Mouse (Mus musculus): ENCODE results near the gene Neurog2. TPM values are rescaled to one million over a fixed set of nuclear protein-coding genes. Genes with fewer than 3 reads are reported as not detected.

The Neurog2 gene
- not detected in 2 replicates for polyA plus RNA-seq (2015; fragmentation: Nextera tagmentation; extraction: Ambion mirVana)

- H3K4me3 ChIP-seq (ENCODE audit: low read depth, low read length), result peak within 1 kb of the TSS; percentile 38
- no peak within 1 kb of the TSS for H3K27ac ChIP-seq (ENCODE audit: low read length)
- H3K9ac ChIP-seq (ENCODE audit: low read depth, low read length), result no peak within 1 kb of the TSS
- no peaks in the 10 kb centered on the region for H3K9me3 ChIP-seq (replicated peaks; ENCODE audit: control insufficient read depth, low read length)
- no peak for ATAC-seq (ENCODE audit: low read depth)
- H3K4me1 ChIP-seq (ENCODE audit: control insufficient read depth, low read depth, low read length), result peaks cover 22% of the 10 kb centered on the region
- H3K36me3 ChIP-seq (ENCODE audit: control insufficient read depth, insufficient read depth), result no peaks in the 10 kb centered on the region
- WGBS (ENCODE audit: insufficient replicate concordance), result under 1% methylated on average over 89 of the region's 92 CpGs
- peaks cover 88% of the 10 kb centered on the region for H3K27me3 ChIP-seq (ENCODE audit: control insufficient read depth, insufficient read depth, low read depth, low read length)
- H3K4me2 ChIP-seq (ENCODE audit: low read depth, low read length), result peak within 1 kb of the TSS; percentile 53
Measured at GRCm38 (mm10) chr3:127633080-127634032, at the start of gene Neurog2. Neurog2 (plus strand) TSS chr3:127633135.

- Histone ChIP-seq H3K27me3 (ENCODE audit: control insufficient read depth, insufficient read depth, low read depth, low read length) (no peaks in the 10 kb centered on the region), H3K4me1 (ENCODE audit: control insufficient read depth, low read depth, low read length) (no peaks in the 10 kb centered on the region), H3K27ac (ENCODE audit: low read length) (no peak overlapping the region), H3K4me3 (ENCODE audit: low read depth, low read length) (no peak overlapping the region), H3K9me3 (replicated peaks; ENCODE audit: control insufficient read depth, low read length) (no peaks in the 10 kb centered on the region), H3K9ac (ENCODE audit: low read depth, low read length) (no peak overlapping the region), H3K4me2 (ENCODE audit: low read depth, low read length) (no peak overlapping the region), H3K36me3 (ENCODE audit: control insufficient read depth, insufficient read depth) (peaks cover 20% of the 10 kb centered on the region)
- no peak for ATAC-seq (ENCODE audit: low read depth)
- WGBS (ENCODE audit: insufficient replicate concordance), result 74% methylated on average over 1 of the region's 1 CpGs
Measured at GRCm38 (mm10) chr3:127597136-127597535, 35.8 kb upstream of the Neurog2 start.

- Histone ChIP-seq H3K27ac (ENCODE audit: low read length) (no peak overlapping the region), H3K4me1 (ENCODE audit: control insufficient read depth, low read depth, low read length) (no peaks in the 10 kb centered on the region), H3K9me3 (replicated peaks; ENCODE audit: control insufficient read depth, low read length) (no peaks in the 10 kb centered on the region), H3K9ac (ENCODE audit: low read depth, low read length) (no peak overlapping the region), H3K4me2 (ENCODE audit: low read depth, low read length) (no peak overlapping the region), H3K27me3 (ENCODE audit: control insufficient read depth, insufficient read depth, low read depth, low read length) (no peaks in the 10 kb centered on the region), H3K36me3 (ENCODE audit: control insufficient read depth, insufficient read depth) (peaks cover 25% of the 10 kb centered on the region), H3K4me3 (ENCODE audit: low read depth, low read length) (no peak overlapping the region)
- ATAC-seq (ENCODE audit: low read depth), result no peak
- 72% methylated on average over 2 of the region's 2 CpGs for WGBS (ENCODE audit: insufficient replicate concordance)
Measured at GRCm38 (mm10) chr3:127608109-127608508, 24.8 kb upstream of the Neurog2 start.

- Histone ChIP-seq H3K27ac (ENCODE audit: low read length) (no peak overlapping the region), H3K9ac (ENCODE audit: low read depth, low read length) (no peak overlapping the region), H3K27me3 (ENCODE audit: control insufficient read depth, insufficient read depth, low read depth, low read length) (peaks cover 61% of the 10 kb centered on the region), H3K4me2 (ENCODE audit: low read depth, low read length) (peak overlapping the region; percentile 60), H3K36me3 (ENCODE audit: control insufficient read depth, insufficient read depth) (no peaks in the 10 kb centered on the region), H3K4me3 (ENCODE audit: low read depth, low read length) (peak overlapping the region; percentile 34), H3K9me3 (replicated peaks; ENCODE audit: control insufficient read depth, low read length) (no peaks in the 10 kb centered on the region), H3K4me1 (ENCODE audit: control insufficient read depth, low read depth, low read length) (peaks cover 5% of the 10 kb centered on the region)
- under 1% methylated on average over 36 of the region's 36 CpGs for WGBS (ENCODE audit: insufficient replicate concordance)
- ATAC-seq (ENCODE audit: low read depth), result peak; percentile 58; the same call in 1 of the 2 replicates
Measured at GRCm38 (mm10) chr3:127625296-127625695, 7.6 kb upstream of the Neurog2 start.

- H3K9me3 ChIP-seq (replicated peaks; ENCODE audit: control insufficient read depth, low read length), result no peaks in the 10 kb centered on the region
- no peak overlapping the region for H3K9ac ChIP-seq (ENCODE audit: low read depth, low read length)
- under 1% methylated on average over 28 of the region's 28 CpGs for WGBS (ENCODE audit: insufficient replicate concordance)
- peak overlapping the region; percentile 60 for H3K4me2 ChIP-seq (ENCODE audit: low read depth, low read length)
- peaks cover 5% of the 10 kb centered on the region for H3K4me1 ChIP-seq (ENCODE audit: control insufficient read depth, low read depth, low read length)
- H3K27ac ChIP-seq (ENCODE audit: low read length), result no peak overlapping the region
- no peaks in the 10 kb centered on the region for H3K36me3 ChIP-seq (ENCODE audit: control insufficient read depth, insufficient read depth)
- no peak for ATAC-seq (ENCODE audit: low read depth)
- H3K4me3 ChIP-seq (ENCODE audit: low read depth, low read length), result peak overlapping the region; percentile 34
- peaks cover 67% of the 10 kb centered on the region for H3K27me3 ChIP-seq (ENCODE audit: control insufficient read depth, insufficient read depth, low read depth, low read length)
Measured at GRCm38 (mm10) chr3:127625701-127626399, 7.1 kb upstream of the Neurog2 start.

- Histone ChIP-seq H3K4me3 (ENCODE audit: low read depth, low read length) (no peak overlapping the region), H3K4me2 (ENCODE audit: low read depth, low read length) (no peak overlapping the region), H3K27ac (ENCODE audit: low read length) (no peak overlapping the region), H3K9me3 (replicated peaks; ENCODE audit: control insufficient read depth, low read length) (no peaks in the 10 kb centered on the region), H3K9ac (ENCODE audit: low read depth, low read length) (no peak overlapping the region), H3K36me3 (ENCODE audit: control insufficient read depth, insufficient read depth) (no peaks in the 10 kb centered on the region), H3K4me1 (ENCODE audit: control insufficient read depth, low read depth, low read length) (peaks cover 5% of the 10 kb centered on the region), H3K27me3 (ENCODE audit: control insufficient read depth, insufficient read depth, low read depth, low read length) (peaks cover 74% of the 10 kb centered on the region)
- no peak for ATAC-seq (ENCODE audit: low read depth)
- 8% methylated on average over 3 of the region's 3 CpGs for WGBS (ENCODE audit: insufficient replicate concordance)
Measured at GRCm38 (mm10) chr3:127626524-127626923, 6.4 kb upstream of the Neurog2 start.

- no peak overlapping the region for H3K27ac ChIP-seq (ENCODE audit: low read length)
- H3K9me3 ChIP-seq (replicated peaks; ENCODE audit: control insufficient read depth, low read length), result no peaks in the 10 kb centered on the region
- H3K36me3 ChIP-seq (ENCODE audit: control insufficient read depth, insufficient read depth), result no peaks in the 10 kb centered on the region
- no peak for ATAC-seq (ENCODE audit: low read depth)
- no peak overlapping the region for H3K9ac ChIP-seq (ENCODE audit: low read depth, low read length)
- peaks cover 6% of the 10 kb centered on the region for H3K4me1 ChIP-seq (ENCODE audit: control insufficient read depth, low read depth, low read length)
- no peak overlapping the region for H3K4me3 ChIP-seq (ENCODE audit: low read depth, low read length)
- H3K27me3 ChIP-seq (ENCODE audit: control insufficient read depth, insufficient read depth, low read depth, low read length), result peaks cover 82% of the 10 kb centered on the region
- H3K4me2 ChIP-seq (ENCODE audit: low read depth, low read length), result no peak overlapping the region
- 3% methylated on average over 28 of the region's 28 CpGs for WGBS (ENCODE audit: insufficient replicate concordance)
Measured at GRCm38 (mm10) chr3:127627151-127627955, 5.6 kb upstream of the Neurog2 start.

- Histone ChIP-seq H3K4me1 (ENCODE audit: control insufficient read depth, low read depth, low read length) (peaks cover 12% of the 10 kb centered on the region), H3K27ac (ENCODE audit: low read length) (no peak overlapping the region), H3K4me3 (ENCODE audit: low read depth, low read length) (no peak overlapping the region), H3K27me3 (ENCODE audit: control insufficient read depth, insufficient read depth, low read depth, low read length) (peaks cover 88% of the 10 kb centered on the region), H3K4me2 (ENCODE audit: low read depth, low read length) (no peak overlapping the region), H3K9me3 (replicated peaks; ENCODE audit: control insufficient read depth, low read length) (no peaks in the 10 kb centered on the region), H3K36me3 (ENCODE audit: control insufficient read depth, insufficient read depth) (no peaks in the 10 kb centered on the region), H3K9ac (ENCODE audit: low read depth, low read length) (no peak overlapping the region)
- ATAC-seq (ENCODE audit: low read depth), result no peak
- 2% methylated on average over 9 of the region's 9 CpGs for WGBS (ENCODE audit: insufficient replicate concordance)
Measured at GRCm38 (mm10) chr3:127627956-127628310, 5.0 kb upstream of the Neurog2 start.
